Mouse (Mus musculus): ENCODE data around the gene Zscan4f.
"Not testable (repeated sequence)": the region's sequence is repeated elsewhere in the genome, so short reads cannot be mapped to it uniquely, and the experiment has no call there.

DNA sequence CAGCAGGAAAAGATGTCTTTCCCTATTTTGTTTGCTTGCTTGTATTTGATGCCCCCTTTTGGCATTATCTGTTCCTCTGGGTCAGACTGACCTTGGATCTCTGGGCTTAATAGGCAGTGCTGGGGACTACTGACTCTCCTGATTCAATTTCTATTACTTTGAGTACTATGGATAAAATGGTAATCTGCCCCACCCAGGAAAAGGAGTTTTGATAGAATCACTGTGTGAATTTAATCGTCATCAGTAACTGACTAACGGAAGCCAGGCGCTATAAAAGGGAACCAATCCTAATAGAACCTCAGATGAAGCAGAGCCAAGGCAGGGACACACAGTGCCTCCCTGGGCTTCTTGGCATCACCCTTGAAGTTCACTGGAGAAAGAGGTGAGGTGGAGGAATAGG is at the start of gene Zscan4f:
- not testable (repeated sequence) for TF ChIP-seq CTCF (IDR thresholded peaks at IDR 0.05; ENCODE audit: low read depth, low read length); POLR2A (IDR thresholded peaks at IDR 0.05; ENCODE audit: insufficient read depth, low read length); EP300 (IDR thresholded peaks at IDR 0.05; ENCODE audit: insufficient read depth, low read depth, low read length)

Data from ES-Bruce4 (cell line).